Mouse (Mus musculus) adrenal gland, adult 8-10 months (tissue): ENCODE results near the gene Dscam. TPM values are rescaled to one million over a fixed set of nuclear protein-coding genes. Genes with fewer than 3 reads are reported as not detected.

Experiments used
- DNase-seq: peaks from one replicate; pipeline ENCODE4 v3.0.0; 2022
- total RNA-seq, 4 experiments: library from RNA; stranded (reverse); gene quantifications; 2 replicates each; pipeline ENCODE4 v1.2.4; 2022

Dscam gene
- total RNA-seq, 4 experiments from 2014 or later, result 0.03 to 0.28 (median 0.03) TPM; not detected in 1

GRCm38 (mm10) chr16:97105266-97105665 lies 65.3 kb downstream of the Dscam start:
- no peak for DNase-seq

- DNase-seq, result no peak
These were observed 67.5 kb downstream of the Dscam start for GRCm38 (mm10) chr16:97103046-97103445.

GRCm38 (mm10) chr16:97100091-97100490 lies 70.5 kb downstream of the Dscam start:
- no peak for DNase-seq

GRCm38 (mm10) chr16:97098508-97098907 lies 72.0 kb downstream of the Dscam start:
- DNase-seq, result no peak

- DNase-seq, result peak; percentile 24
These were observed 73.8 kb downstream of the Dscam start for GRCm38 (mm10) chr16:97096709-97097108.

GRCm38 (mm10) chr16:97095496-97095895 lies 75.1 kb downstream of the Dscam start:
- no peak for DNase-seq

- DNase-seq, result no peak
These were observed 81.2 kb downstream of the Dscam start for GRCm38 (mm10) chr16:97089339-97089738.

GRCm38 (mm10) chr16:97083694-97084093 lies 86.9 kb downstream of the Dscam start:
- no peak for DNase-seq

- DNase-seq, result no peak
These were observed 94.5 kb downstream of the Dscam start for GRCm38 (mm10) chr16:97075920-97076572.

GRCm38 (mm10) chr16:97075137-97075902 lies 95.2 kb downstream of the Dscam start:
- no peak for DNase-seq

- no peak for DNase-seq
These were observed 96.7 kb downstream of the Dscam start for GRCm38 (mm10) chr16:97073847-97074246.

GRCm38 (mm10) chr16:97072624-97073023 lies 97.9 kb downstream of the Dscam start:
- DNase-seq, result no peak

- DNase-seq, result peak; percentile 1
These were observed 103.7 kb downstream of the Dscam start for GRCm38 (mm10) chr16:97066856-97067255.

GRCm38 (mm10) chr16:97062207-97062606 lies 108.3 kb downstream of the Dscam start:
- DNase-seq, result no peak

- no peak for DNase-seq
These were observed 109.2 kb downstream of the Dscam start for GRCm38 (mm10) chr16:97061390-97061789.

GRCm38 (mm10) chr16:97060736-97061135 lies 109.8 kb downstream of the Dscam start:
- no peak for DNase-seq

GRCm38 (mm10) chr16:97060276-97060675 lies 110.3 kb downstream of the Dscam start:
- no peak for DNase-seq

GRCm38 (mm10) chr16:97035271-97035670 lies 135.3 kb downstream of the Dscam start:
- DNase-seq, result no peak

- DNase-seq, result no peak
These were observed 137.0 kb downstream of the Dscam start for GRCm38 (mm10) chr16:97033540-97034058.

- DNase-seq, result no peak
These were observed 142.9 kb downstream of the Dscam start for GRCm38 (mm10) chr16:97027701-97028100.

- DNase-seq, result no peak
These were observed 143.7 kb downstream of the Dscam start for GRCm38 (mm10) chr16:97026803-97027202.

- no peak for DNase-seq
These were observed 146.1 kb downstream of the Dscam start for GRCm38 (mm10) chr16:97024406-97024805.

GRCm38 (mm10) chr16:97021496-97021895 lies 149.1 kb downstream of the Dscam start:
- no peak for DNase-seq

GRCm38 (mm10) chr16:97018304-97018703 lies 152.2 kb downstream of the Dscam start:
- DNase-seq, result no peak
